Mouse (Mus musculus): ENCODE results near the gene Os9. TPM values are rescaled to one million over a fixed set of nuclear protein-coding genes. Genes with fewer than 3 reads are reported as not detected.
"Not testable (repeated sequence)": the region's sequence is repeated elsewhere in the genome, so short reads cannot be mapped to it uniquely, and the experiment has no call there.

Gene Os9
- polyA plus RNA-seq, 1 experiment from 2014 or later: 123 TPM

DNA sequence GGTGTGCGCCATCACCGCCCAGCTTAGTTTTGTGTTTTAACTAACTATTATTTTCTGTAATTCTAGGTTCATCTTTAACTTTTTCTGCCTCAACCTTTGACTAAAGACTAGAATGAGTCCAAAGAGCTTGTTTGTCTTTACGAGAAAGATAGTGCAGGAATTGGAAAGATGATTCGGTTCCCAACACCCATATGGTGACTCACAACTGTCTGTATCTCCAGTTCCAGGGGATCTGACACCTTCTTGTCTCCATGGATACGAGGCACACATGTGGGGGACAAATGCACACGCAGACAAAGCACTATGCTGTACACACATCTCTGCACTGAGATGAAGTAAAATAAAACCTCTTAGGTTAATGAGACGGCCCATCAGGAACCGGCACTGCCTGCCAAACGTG, 39.1 kb upstream of the Os9 start:
- WGBS: 85% methylated on average over 9 of the region's 9 CpGs
- Histone ChIP-seq H3K27me3 (replicated peaks) (no peaks in the 10 kb centered on the region), H3K36me3 (no peaks in the 10 kb centered on the region), H3K27ac (no peak overlapping the region), H3K9ac (no peak overlapping the region), H3K9me3 (no peaks in the 10 kb centered on the region), H3K4me1 (peaks cover 2% of the 10 kb centered on the region; the same call in 1 of the 2 replicates), H3K4me3 (no peak overlapping the region), H3K4me2 (replicated peaks) (no peak overlapping the region)
- ATAC-seq (ENCODE audit: low FRiP score, low read depth): no peak

DNA sequence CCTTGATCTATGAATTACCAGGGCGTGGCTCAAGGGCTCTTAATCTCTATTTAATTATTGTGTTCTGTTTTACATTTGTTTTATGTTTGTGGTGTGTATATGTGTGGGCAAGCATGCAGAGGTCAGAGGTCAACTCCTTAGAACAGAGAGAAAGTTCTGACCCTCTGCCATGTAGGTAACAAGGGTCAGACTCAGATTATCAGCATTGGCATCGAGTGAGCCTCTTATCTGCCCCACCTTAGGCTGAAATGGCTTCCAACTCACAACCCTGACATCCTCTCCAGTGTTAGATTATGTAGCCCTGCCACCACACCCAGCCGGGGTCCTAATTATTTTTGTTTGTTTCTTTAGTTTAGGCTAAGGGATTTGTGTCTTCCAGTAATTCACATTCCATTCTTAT, 37.5 kb upstream of the Os9 start:
- Histone ChIP-seq H3K4me1 (no peaks in the 10 kb centered on the region), H3K27ac (no peak overlapping the region), H3K4me2 (replicated peaks) (no peak overlapping the region), H3K9me3 (no peaks in the 10 kb centered on the region), H3K27me3 (replicated peaks) (no peaks in the 10 kb centered on the region), H3K4me3 (no peak overlapping the region), H3K9ac (no peak overlapping the region), H3K36me3 (no peaks in the 10 kb centered on the region)
- ATAC-seq (ENCODE audit: low FRiP score, low read depth): no peak
- WGBS: 77% methylated on average over 3 of the region's 3 CpGs

DNA sequence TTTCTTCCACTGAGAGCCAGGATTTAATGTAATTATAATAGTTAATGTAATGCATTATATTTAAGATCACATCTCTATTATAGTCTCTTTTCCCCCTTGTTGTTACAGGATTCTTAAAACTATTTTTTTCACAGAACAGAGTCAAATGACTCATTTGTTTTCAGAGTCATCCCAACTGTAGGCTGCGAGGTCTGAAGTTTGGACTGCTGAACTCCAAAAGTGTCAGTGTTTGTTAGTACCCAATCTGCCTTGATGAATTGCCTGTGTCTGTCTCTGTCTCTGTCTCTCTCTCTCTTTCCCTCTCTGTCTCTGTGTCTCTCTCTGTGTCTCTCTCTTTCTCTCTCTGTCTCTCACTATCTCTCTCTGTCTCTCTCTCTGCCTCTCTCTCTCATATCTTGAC, 35.6 kb upstream of the Os9 start:
- Histone ChIP-seq H3K36me3 (no peaks in the 10 kb centered on the region), H3K27ac (no peak overlapping the region), H3K4me1 (no peaks in the 10 kb centered on the region), H3K4me2 (replicated peaks) (no peak overlapping the region), H3K9me3 (no peaks in the 10 kb centered on the region), H3K27me3 (replicated peaks) (no peaks in the 10 kb centered on the region), H3K4me3 (no peak overlapping the region), H3K9ac (no peak overlapping the region)
- 91% methylated on average over 1 of the region's 1 CpGs for WGBS
- no peak for ATAC-seq (ENCODE audit: low FRiP score, low read depth)

GRCm38 (mm10) chr10:127156089-127156488, 35.2 kb upstream of the Os9 start:
- Histone ChIP-seq H3K36me3 (no peaks in the 10 kb centered on the region), H3K27ac (no peak overlapping the region), H3K4me3 (no peak overlapping the region), H3K9ac (no peak overlapping the region), H3K4me2 (replicated peaks) (no peak overlapping the region), H3K9me3 (no peaks in the 10 kb centered on the region), H3K4me1 (no peaks in the 10 kb centered on the region), H3K27me3 (replicated peaks) (no peaks in the 10 kb centered on the region)
- WGBS: 96% methylated on average over 1 of the region's 1 CpGs
- no peak for ATAC-seq (ENCODE audit: low FRiP score, low read depth)

DNA sequence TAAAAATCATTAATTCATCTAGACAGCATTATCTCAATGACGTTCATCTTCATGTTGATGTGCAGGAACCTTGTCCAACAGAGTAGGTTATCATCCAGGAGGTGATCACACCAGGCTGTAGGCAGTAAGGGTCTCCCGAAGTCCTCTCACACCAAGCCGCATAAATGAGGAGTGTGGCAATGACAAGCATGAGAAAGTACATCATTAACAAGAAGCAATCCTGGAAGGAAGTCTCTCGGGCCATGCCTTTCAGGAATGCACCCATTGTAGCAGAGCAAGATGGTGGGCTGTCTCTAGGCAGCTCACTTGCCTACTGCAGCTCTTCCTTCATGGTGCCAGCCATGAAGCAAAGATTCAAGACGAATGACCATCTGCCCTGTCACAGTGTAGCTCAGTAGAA, 33.7 kb upstream of the Os9 start:
- H3K27me3 ChIP-seq (replicated peaks): no peaks in the 10 kb centered on the region
- no peak overlapping the region for H3K27ac ChIP-seq
- no peak overlapping the region for H3K4me3 ChIP-seq
- H3K4me2 ChIP-seq (replicated peaks): no peak overlapping the region
- no peak for ATAC-seq (ENCODE audit: low FRiP score, low read depth)
- 84% methylated on average over 5 of the region's 5 CpGs for WGBS
- H3K9ac ChIP-seq: no peak overlapping the region
- H3K9me3 ChIP-seq: no peaks in the 10 kb centered on the region
- H3K4me1 ChIP-seq: no peaks in the 10 kb centered on the region
- no peaks in the 10 kb centered on the region for H3K36me3 ChIP-seq

GRCm38 (mm10) chr10:127154241-127154640, 33.3 kb upstream of the Os9 start:
- 92% methylated on average over 2 of the region's 2 CpGs for WGBS
- no peaks in the 10 kb centered on the region for H3K36me3 ChIP-seq

GRCm38 (mm10) chr10:127153323-127153722, 32.4 kb upstream of the Os9 start:
- Histone ChIP-seq H3K4me2 (replicated peaks) (no peak overlapping the region), H3K9ac (no peak overlapping the region), H3K9me3 (no peaks in the 10 kb centered on the region), H3K36me3 (no peaks in the 10 kb centered on the region), H3K4me1 (no peaks in the 10 kb centered on the region), H3K4me3 (no peak overlapping the region), H3K27me3 (replicated peaks) (no peaks in the 10 kb centered on the region), H3K27ac (no peak overlapping the region)
- WGBS: 93% methylated on average over 7 of the region's 7 CpGs
- no peak for ATAC-seq (ENCODE audit: low FRiP score, low read depth)

More at GRCm38 (mm10) chr10:127154241-127154640, 33.3 kb upstream of the Os9 start:
- Histone ChIP-seq H3K4me1 (no peaks in the 10 kb centered on the region), H3K4me3 (no peak overlapping the region), H3K4me2 (replicated peaks) (no peak overlapping the region), H3K27me3 (replicated peaks) (no peaks in the 10 kb centered on the region), H3K9ac (no peak overlapping the region), H3K27ac (no peak overlapping the region), H3K9me3 (no peaks in the 10 kb centered on the region)
- ATAC-seq (ENCODE audit: low FRiP score, low read depth): no peak

GRCm38 (mm10) chr10:127152556-127152955, 31.6 kb upstream of the Os9 start:
- not testable (repeated sequence) for H3K4me3 ChIP-seq; H3K4me2 ChIP-seq (replicated peaks); ATAC-seq (ENCODE audit: low FRiP score, low read depth); H3K27me3 ChIP-seq (replicated peaks); H3K27ac ChIP-seq; H3K9me3 ChIP-seq; H3K4me1 ChIP-seq; H3K36me3 ChIP-seq; H3K9ac ChIP-seq
- WGBS: 90% methylated on average over 10 of the region's 10 CpGs

- 92% methylated on average over 3 of the region's 3 CpGs for WGBS
- H3K9me3 ChIP-seq; H3K27ac ChIP-seq; H3K9ac ChIP-seq; H3K4me3 ChIP-seq; H3K4me2 ChIP-seq (replicated peaks); H3K4me1 ChIP-seq; H3K36me3 ChIP-seq; H3K27me3 ChIP-seq (replicated peaks); ATAC-seq (ENCODE audit: low FRiP score, low read depth): not testable (repeated sequence)
Observed at GRCm38 (mm10) chr10:127151233-127151632, 30.3 kb upstream of the Os9 start.

- Histone ChIP-seq H3K9me3 (no peaks in the 10 kb centered on the region), H3K27me3 (replicated peaks) (no peaks in the 10 kb centered on the region), H3K4me1 (no peaks in the 10 kb centered on the region), H3K4me2 (replicated peaks) (no peak overlapping the region), H3K4me3 (no peak overlapping the region), H3K27ac (no peak overlapping the region), H3K36me3 (no peaks in the 10 kb centered on the region), H3K9ac (no peak overlapping the region)
- WGBS: 90% methylated on average over 4 of the region's 4 CpGs
- ATAC-seq (ENCODE audit: low FRiP score, low read depth): no peak
Observed at GRCm38 (mm10) chr10:127150471-127150872, 29.5 kb upstream of the Os9 start.

- Histone ChIP-seq H3K36me3 (no peaks in the 10 kb centered on the region), H3K4me1 (no peaks in the 10 kb centered on the region), H3K4me3 (no peak overlapping the region), H3K9ac (no peak overlapping the region), H3K4me2 (replicated peaks) (no peak overlapping the region), H3K9me3 (0 out of 2 replicates have a peak, but pooled peaks cover 3% of the 10 kb centered on the region), H3K27me3 (replicated peaks) (no peaks in the 10 kb centered on the region), H3K27ac (no peak overlapping the region)
- ATAC-seq (ENCODE audit: low FRiP score, low read depth): no peak
- 86% methylated on average over 6 of the region's 6 CpGs for WGBS
Observed at GRCm38 (mm10) chr10:127147135-127147534, 26.2 kb upstream of the Os9 start.

DNA sequence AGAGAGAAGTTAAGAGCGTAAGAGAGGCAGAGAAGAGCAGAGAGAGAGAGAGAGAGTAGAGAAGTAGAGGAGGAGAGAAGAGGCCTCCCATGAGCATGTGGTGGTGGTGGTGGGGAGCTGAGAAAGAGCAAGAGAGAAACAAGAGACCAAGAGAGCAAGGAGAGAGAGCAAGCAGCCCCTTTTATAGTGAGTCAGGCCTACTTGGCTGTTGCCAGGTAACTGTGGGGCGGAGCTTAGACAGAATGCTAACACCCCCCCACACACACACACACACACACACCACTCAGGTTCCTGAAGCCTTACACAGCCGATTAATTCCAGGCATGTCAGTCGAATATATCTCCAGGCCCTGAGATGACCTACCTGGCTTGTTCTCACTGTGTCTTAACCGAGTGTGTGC, 24.4 kb upstream of the Os9 start:
- Histone ChIP-seq H3K4me2 (replicated peaks) (no peak overlapping the region), H3K27me3 (replicated peaks) (no peaks in the 10 kb centered on the region), H3K9ac (no peak overlapping the region), H3K4me1 (no peaks in the 10 kb centered on the region), H3K4me3 (no peak overlapping the region), H3K36me3 (no peaks in the 10 kb centered on the region), H3K27ac (no peak overlapping the region), H3K9me3 (0 out of 2 replicates have a peak, but pooled peaks cover 3% of the 10 kb centered on the region)
- 86% methylated on average over 5 of the region's 5 CpGs for WGBS
- no peak for ATAC-seq (ENCODE audit: low FRiP score, low read depth)

- no peak overlapping the region for H3K27ac ChIP-seq
- H3K36me3 ChIP-seq: no peaks in the 10 kb centered on the region
- H3K4me1 ChIP-seq: no peaks in the 10 kb centered on the region
- no peak overlapping the region for H3K4me2 ChIP-seq (replicated peaks)
- no peaks in the 10 kb centered on the region for H3K27me3 ChIP-seq (replicated peaks)
- ATAC-seq (ENCODE audit: low FRiP score, low read depth): no peak
- 0 out of 2 replicates have a peak, but pooled peaks cover 3% of the 10 kb centered on the region for H3K9me3 ChIP-seq
- no peak overlapping the region for H3K9ac ChIP-seq
- no peak overlapping the region for H3K4me3 ChIP-seq
- 95% methylated on average over 7 of the region's 7 CpGs for WGBS
Observed at GRCm38 (mm10) chr10:127144536-127144935, 23.6 kb upstream of the Os9 start.
